Mouse (Mus musculus) testis, adult 2 months (tissue): ENCODE data around the gene Osbpl10. TPM values are rescaled to one million over a fixed set of nuclear protein-coding genes. Genes with fewer than 3 reads are reported as not detected.

Experiments
- H3K27ac ChIP-seq: fragments of 200-500 bp; 2 replicates; pipeline ENCODE4 v1.5.1; 2012; ENCODE audit warnings: low read depth, low read length; ENCODE audit not compliant: control insufficient read depth, insufficient read depth
- H3K27me3 ChIP-seq: fragments of 200-500 bp; 2 replicates; pipeline ENCODE4 v1.6.1; 2012; ENCODE audit warnings: mild to moderate bottlenecking, low read length, moderate library complexity; ENCODE audit not compliant: control insufficient read depth, insufficient read depth
- H3K36me3 ChIP-seq: fragments of 200-500 bp; 2 replicates; pipeline ENCODE4 v1.6.1; 2012; ENCODE audit warnings: mild to moderate bottlenecking, low read length; ENCODE audit not compliant: control insufficient read depth, insufficient read depth
- H3K4me1 ChIP-seq: fragments of 200-500 bp; 2 replicates; pipeline ENCODE4 v1.6.1; 2012; ENCODE audit warnings: low read length; ENCODE audit not compliant: control insufficient read depth, insufficient read depth
- H3K4me3 ChIP-seq: fragments of 200-500 bp; 2 replicates; pipeline ENCODE4 v1.5.1; 2012; ENCODE audit warnings: low read depth, mild to moderate bottlenecking, low read length, moderate library complexity, mixed read lengths; ENCODE audit not compliant: control insufficient read depth
- CTCF ChIP-seq: fragments of 200-500 bp; IDR thresholded peaks from 2 replicates; pipeline ENCODE4 v1.5.1; 2012; ENCODE audit warnings: low read depth, mild to moderate bottlenecking, inconsistent platforms, low read length, moderate library complexity; ENCODE audit not compliant: control insufficient read depth, insufficient read depth, insufficient replicate concordance
- POLR2A ChIP-seq: fragments of 200-500 bp; IDR thresholded peaks from 2 replicates; pipeline ENCODE4 v1.6.1; 2012; ENCODE audit warnings: low read depth, mild to moderate bottlenecking, inconsistent platforms, low read length, moderate library complexity; ENCODE audit not compliant: control insufficient read depth
- polyA plus RNA-seq: library from polyadenylated mRNA; depleted of rRNA; stranded (reverse); fragments of >200 nt; gene quantifications from 2 replicates; pipeline ENCODE4 v1.2.3, GENCODE M21; 2012

Osbpl10 gene
- polyA plus RNA-seq, 1 experiment, result 136 TPM

GRCm38 (mm10) chr9:115230141-115230540 is 251.8 kb downstream of the Osbpl10 start:
- Histone ChIP-seq H3K36me3 (no peaks in the 10 kb centered on the region), H3K27me3 (no peaks in the 10 kb centered on the region), H3K4me1 (no peaks in the 10 kb centered on the region), H3K4me3 (no peak overlapping the region), H3K27ac (no peak overlapping the region)
- TF ChIP-seq POLR2A (no peak), CTCF (no peak)

DNA sequence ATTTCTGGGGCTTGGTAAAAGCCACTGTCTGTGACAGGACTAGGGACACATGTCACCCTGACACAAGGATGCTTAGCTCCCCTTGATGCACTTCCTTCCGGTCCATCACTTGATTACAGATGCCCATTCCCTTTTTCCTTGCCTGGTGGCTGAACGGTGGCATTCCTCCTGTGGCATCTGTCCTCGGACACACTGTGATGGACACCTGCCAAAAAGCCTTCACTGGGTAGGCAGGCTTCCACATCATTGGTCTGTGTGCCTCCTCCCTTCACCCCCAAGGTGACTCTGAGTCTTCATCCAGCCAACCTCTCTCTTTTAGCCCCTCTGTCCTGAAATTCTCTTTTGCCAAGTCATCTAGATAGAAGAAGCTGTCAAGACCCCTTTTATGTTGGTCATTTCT is 253.1 kb downstream of the Osbpl10 start:
- H3K4me1 ChIP-seq, result no peaks in the 10 kb centered on the region
- TF ChIP-seq CTCF (no peak), POLR2A (no peak)
- no peak overlapping the region for H3K4me3 ChIP-seq
- H3K36me3 ChIP-seq, result no peaks in the 10 kb centered on the region
- H3K27ac ChIP-seq, result no peak overlapping the region
- no peaks in the 10 kb centered on the region for H3K27me3 ChIP-seq

DNA sequence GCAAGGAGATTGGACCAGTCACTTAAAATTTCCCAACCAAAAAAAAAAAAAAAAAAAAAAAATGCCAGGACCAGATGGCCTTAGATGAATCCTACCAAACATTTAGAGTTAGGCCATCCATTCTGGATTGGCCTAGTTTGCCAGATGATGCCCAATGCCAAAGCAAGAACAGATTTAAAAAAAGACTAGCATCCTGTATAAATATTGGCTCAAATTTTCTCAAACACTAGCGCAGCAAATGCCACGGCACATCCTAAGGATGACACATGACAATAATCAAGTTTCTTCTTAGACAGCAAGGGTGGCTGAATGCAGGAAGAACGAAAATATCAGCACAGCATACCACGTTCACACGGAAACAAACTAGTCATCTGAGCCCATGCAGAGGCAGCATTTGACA is 255.4 kb downstream of the Osbpl10 start:
- no peaks in the 10 kb centered on the region for H3K36me3 ChIP-seq
- H3K27me3 ChIP-seq, result no peaks in the 10 kb centered on the region

GRCm38 (mm10) chr9:115234561-115234960 is 256.2 kb downstream of the Osbpl10 start:
- Histone ChIP-seq H3K36me3 (no peaks in the 10 kb centered on the region), H3K27me3 (no peaks in the 10 kb centered on the region), H3K4me1 (no peaks in the 10 kb centered on the region), H3K4me3 (no peak overlapping the region), H3K27ac (no peak overlapping the region)
- TF ChIP-seq CTCF (no peak), POLR2A (no peak)

More for the DNA sequence above, 255.4 kb downstream of the Osbpl10 start:
- H3K4me3 ChIP-seq, result no peak overlapping the region
- no peak overlapping the region for H3K27ac ChIP-seq
- no peak for TF ChIP-seq CTCF
- TF ChIP-seq POLR2A, result no peak
- no peaks in the 10 kb centered on the region for H3K4me1 ChIP-seq

- no peak overlapping the region for H3K27ac ChIP-seq
- H3K4me1 ChIP-seq, result no peaks in the 10 kb centered on the region
- H3K4me3 ChIP-seq, result no peak overlapping the region
- TF ChIP-seq CTCF (no peak), POLR2A (no peak)
- H3K36me3 ChIP-seq, result no peaks in the 10 kb centered on the region
- no peaks in the 10 kb centered on the region for H3K27me3 ChIP-seq
Observed at GRCm38 (mm10) chr9:115236352-115236841, 258.0 kb downstream of the Osbpl10 start.

GRCm38 (mm10) chr9:115237943-115238342 is 259.6 kb downstream of the Osbpl10 start:
- TF ChIP-seq CTCF (no peak), POLR2A (no peak)
- no peaks in the 10 kb centered on the region; the same call in 1 of the 2 replicates for H3K36me3 ChIP-seq
- H3K4me3 ChIP-seq, result no peak overlapping the region
- no peaks in the 10 kb centered on the region for H3K27me3 ChIP-seq
- H3K4me1 ChIP-seq, result no peaks in the 10 kb centered on the region
- no peak overlapping the region for H3K27ac ChIP-seq

- no peaks in the 10 kb centered on the region for H3K27me3 ChIP-seq
- no peaks in the 10 kb centered on the region; the same call in 1 of the 2 replicates for H3K36me3 ChIP-seq
- TF ChIP-seq CTCF (no peak), POLR2A (no peak)
- no peak overlapping the region for H3K4me3 ChIP-seq
- H3K4me1 ChIP-seq, result no peaks in the 10 kb centered on the region
- H3K27ac ChIP-seq, result no peak overlapping the region
Observed at GRCm38 (mm10) chr9:115239861-115240260, 261.5 kb downstream of the Osbpl10 start.

- Histone ChIP-seq H3K4me3 (no peak overlapping the region), H3K36me3 (peaks cover 1% of the 10 kb centered on the region; the same call in 1 of the 2 replicates), H3K4me1 (no peaks in the 10 kb centered on the region), H3K27me3 (no peaks in the 10 kb centered on the region), H3K27ac (no peak overlapping the region)
- TF ChIP-seq CTCF, result no peak
- TF ChIP-seq POLR2A, result no peak
Observed at GRCm38 (mm10) chr9:115243630-115244029, 265.3 kb downstream of the Osbpl10 start.
